Comparison of ENCODE assay signal across 20 mouse cellular contexts in the genomic region with DNA sequence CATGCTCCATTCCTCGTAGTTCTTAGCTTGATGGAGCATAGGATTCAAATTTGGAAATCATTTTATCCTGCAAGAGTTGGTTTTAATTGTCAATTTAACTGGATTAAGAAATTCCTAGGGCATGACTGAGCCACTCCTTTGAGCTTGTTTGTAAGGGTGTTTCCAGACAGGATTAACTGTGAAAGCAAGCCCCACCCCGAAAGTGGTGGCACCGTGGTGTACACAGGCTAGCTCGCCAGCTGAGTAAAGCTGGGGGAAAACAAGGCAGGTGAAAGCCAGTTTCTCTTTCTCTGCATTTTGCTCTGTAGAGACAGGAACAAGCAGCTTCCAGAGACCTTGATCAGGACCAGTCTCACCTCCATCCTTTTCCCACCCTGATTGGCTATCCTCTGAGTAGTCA.
DNase-seq lines count a peak whose midpoint lies in the region; ATAC-seq and TF ChIP-seq lines count a peak whose summit lies in the region.
"Had no signal": no experiment of that assay in that cellular context is flagged by ENCODE, and none has a peak within 500 bp of the region (broad histone marks: within the 10 kb centered on the region; RNA-seq: fewer than 3 reads in every experiment).

No protein-coding gene starts in this region.

- no peak for TF ChIP-seq EP300 in stomach, postnatal 0 days (optimal IDR thresholded peaks at IDR 0.05)

- H3K36me3 ChIP-seq in forebrain, embryonic 13.5 days (ENCODE audit: poor library complexity, severe bottlenecking) = no peaks in the 10 kb centered on the region
- no peaks in the 10 kb centered on the region for H3K36me3 ChIP-seq in forebrain, embryonic 12.5 days (replicated peaks)
- no peaks in the 10 kb centered on the region for H3K36me3 ChIP-seq in midbrain, embryonic 12.5 days
- no peaks in the 10 kb centered on the region for H3K36me3 ChIP-seq in midbrain, embryonic 15.5 days (replicated peaks)
- H3K36me3 ChIP-seq in embryonic facial prominence, embryonic 14.5 days (ENCODE audit: control insufficient read depth, insufficient read depth, low read length) = no peaks in the 10 kb centered on the region
- no peaks in the 10 kb centered on the region for H3K36me3 ChIP-seq in stomach, postnatal 0 days (ENCODE audit: control insufficient read depth, insufficient read depth, low read length)
- H3K36me3 ChIP-seq: embryonic facial prominence, embryonic 15.5 days; heart, embryonic 10.5 days; hindbrain, embryonic 13.5 days; intestine, embryonic 15.5 days had no signal

- TF ChIP-seq CTCF in stomach, postnatal 0 days (IDR thresholded peaks at IDR 0.05; ENCODE audit: low read depth) = no peak

- peak; percentile 44 for DNase-seq in embryonic facial prominence, embryonic 14.5 days (ENCODE audit: low spot score)
- peak; percentile 66 for DNase-seq in stomach, postnatal 0 days (ENCODE audit: low spot score)
- DNase-seq in left cerebral cortex, adult 11 months (ENCODE audit: low spot score) = no peak
- DNase-seq: adrenal gland, postnatal 10 days; cerebellum, adult 11-12 months; cerebellum, adult 9-10 months; cerebellum, postnatal 25 days; heart, adult 18-20 months; heart, postnatal 10 days; heart, postnatal 4 days; kidney, adult 18-20 months had no signal

- H3K9ac ChIP-seq in forebrain, embryonic 13.5 days = no peak overlapping the region
- no peak overlapping the region for H3K9ac ChIP-seq in forebrain, embryonic 12.5 days
- no peak overlapping the region for H3K9ac ChIP-seq in midbrain, embryonic 12.5 days (replicated peaks)
- no peak overlapping the region for H3K9ac ChIP-seq in midbrain, embryonic 15.5 days
- no peak overlapping the region for H3K9ac ChIP-seq in embryonic facial prominence, embryonic 14.5 days (ENCODE audit: low read depth, low read length)
- no peak overlapping the region for H3K9ac ChIP-seq in stomach, postnatal 0 days (ENCODE audit: low read length)
- H3K9ac ChIP-seq: embryonic facial prominence, embryonic 15.5 days; hindbrain, embryonic 13.5 days; intestine, embryonic 15.5 days had no signal

- H3K27ac ChIP-seq in forebrain, embryonic 13.5 days = no peak overlapping the region
- no peak overlapping the region for H3K27ac ChIP-seq in forebrain, embryonic 12.5 days
- H3K27ac ChIP-seq in midbrain, embryonic 12.5 days (replicated peaks) = no peak overlapping the region
- H3K27ac ChIP-seq in midbrain, embryonic 15.5 days = no peak overlapping the region
- H3K27ac ChIP-seq in embryonic facial prominence, embryonic 14.5 days (replicated peaks; ENCODE audit: low read depth, low read length) = no peak overlapping the region
- H3K27ac ChIP-seq in stomach, postnatal 0 days (replicated peaks) = no peak overlapping the region
- H3K27ac ChIP-seq: embryonic facial prominence, embryonic 15.5 days; heart, embryonic 10.5 days; hindbrain, embryonic 13.5 days; intestine, embryonic 15.5 days had no signal

- no peaks in the 10 kb centered on the region for H3K4me1 ChIP-seq in forebrain, embryonic 13.5 days
- peaks cover 7% of the 10 kb centered on the region; the same call in 1 of the 2 replicates for H3K4me1 ChIP-seq in forebrain, embryonic 12.5 days
- H3K4me1 ChIP-seq in midbrain, embryonic 12.5 days = peaks cover 5% of the 10 kb centered on the region; the same call in 1 of the 2 replicates
- no peaks in the 10 kb centered on the region for H3K4me1 ChIP-seq in midbrain, embryonic 15.5 days
- no peaks in the 10 kb centered on the region for H3K4me1 ChIP-seq in embryonic facial prominence, embryonic 14.5 days (ENCODE audit: control insufficient read depth, insufficient read depth, low read length)
- H3K4me1 ChIP-seq in stomach, postnatal 0 days (replicated peaks; ENCODE audit: control insufficient read depth, insufficient read depth) = no peaks in the 10 kb centered on the region
- H3K4me1 ChIP-seq: embryonic facial prominence, embryonic 15.5 days; hindbrain, embryonic 13.5 days; intestine, embryonic 15.5 days had no signal

- H3K4me3 ChIP-seq in forebrain, embryonic 13.5 days = no peak overlapping the region
- H3K4me3 ChIP-seq in forebrain, embryonic 12.5 days (replicated peaks) = no peak overlapping the region
- H3K4me3 ChIP-seq in midbrain, embryonic 12.5 days = no peak overlapping the region
- H3K4me3 ChIP-seq in midbrain, embryonic 15.5 days = no peak overlapping the region
- no peak overlapping the region for H3K4me3 ChIP-seq in embryonic facial prominence, embryonic 14.5 days (ENCODE audit: low read depth, low read length)
- no peak overlapping the region for H3K4me3 ChIP-seq in stomach, postnatal 0 days (ENCODE audit: low read depth, low read length)
- H3K4me3 ChIP-seq: embryonic facial prominence, embryonic 15.5 days; erythroblast, embryonic 14.5 days; heart, embryonic 10.5 days; hindbrain, embryonic 13.5 days; intestine, embryonic 15.5 days had no signal

- 4% methylated on average over 4 of the region's 4 CpGs for WGBS in forebrain, embryonic 13.5 days
- 6% methylated on average over 4 of the region's 4 CpGs for WGBS in forebrain, embryonic 12.5 days
- WGBS in midbrain, embryonic 12.5 days = 14% methylated on average over 4 of the region's 4 CpGs
- 12% methylated on average over 4 of the region's 4 CpGs for whole genome bisulfite sequencing in midbrain, embryonic 15.5 days
- 36% methylated on average over 4 of the region's 4 CpGs for WGBS in embryonic facial prominence, embryonic 14.5 days
- WGBS in stomach, postnatal 0 days = 50% methylated on average over 4 of the region's 4 CpGs

- no peak overlapping the region for H3K4me2 ChIP-seq in forebrain, embryonic 13.5 days
- H3K4me2 ChIP-seq in forebrain, embryonic 12.5 days = no peak overlapping the region
- H3K4me2 ChIP-seq in midbrain, embryonic 12.5 days (replicated peaks) = no peak overlapping the region
- H3K4me2 ChIP-seq in midbrain, embryonic 15.5 days = no peak overlapping the region
- no peak overlapping the region for H3K4me2 ChIP-seq in embryonic facial prominence, embryonic 14.5 days (ENCODE audit: low read depth, low read length)
- no peak overlapping the region for H3K4me2 ChIP-seq in stomach, postnatal 0 days (replicated peaks; ENCODE audit: low read depth)
- H3K4me2 ChIP-seq: embryonic facial prominence, embryonic 15.5 days; hindbrain, embryonic 13.5 days; intestine, embryonic 15.5 days had no signal

- H3K9me3 ChIP-seq in forebrain, embryonic 13.5 days (replicated peaks) = no peaks in the 10 kb centered on the region
- no peaks in the 10 kb centered on the region for H3K9me3 ChIP-seq in forebrain, embryonic 12.5 days
- no peaks in the 10 kb centered on the region for H3K9me3 ChIP-seq in midbrain, embryonic 12.5 days
- H3K9me3 ChIP-seq in midbrain, embryonic 15.5 days = no peaks in the 10 kb centered on the region
- H3K9me3 ChIP-seq in embryonic facial prominence, embryonic 14.5 days (ENCODE audit: control insufficient read depth, low read length) = no peaks in the 10 kb centered on the region
- H3K9me3 ChIP-seq in stomach, postnatal 0 days (ENCODE audit: control insufficient read depth, low read length) = no peaks in the 10 kb centered on the region
- H3K9me3 ChIP-seq: embryonic facial prominence, embryonic 15.5 days; heart, embryonic 10.5 days; hindbrain, embryonic 13.5 days; intestine, embryonic 15.5 days had no signal

- peak; percentile 8; the same call in 1 of the 2 replicates for ATAC-seq in forebrain, embryonic 13.5 days
- ATAC-seq in forebrain, embryonic 12.5 days (ENCODE audit: low FRiP score) = no peak
- peak; percentile 81 for ATAC-seq in midbrain, embryonic 12.5 days (ENCODE audit: low FRiP score, low read depth)
- ATAC-seq in midbrain, embryonic 15.5 days (replicated peaks) = no peak
- ATAC-seq in embryonic facial prominence, embryonic 14.5 days (ENCODE audit: low read depth) = peak; percentile 87; the same call in 1 of the 2 replicates
- peak; percentile 87 for ATAC-seq in stomach, postnatal 0 days (ENCODE audit: low FRiP score, low TSS enrichment)
- ATAC-seq: intestine, embryonic 15.5 days had no signal

- no peaks in the 10 kb centered on the region for H3K27me3 ChIP-seq in forebrain, embryonic 13.5 days
- no peaks in the 10 kb centered on the region for H3K27me3 ChIP-seq in forebrain, embryonic 12.5 days
- no peaks in the 10 kb centered on the region for H3K27me3 ChIP-seq in midbrain, embryonic 12.5 days
- no peaks in the 10 kb centered on the region for H3K27me3 ChIP-seq in midbrain, embryonic 15.5 days (replicated peaks)
- no peaks in the 10 kb centered on the region for H3K27me3 ChIP-seq in embryonic facial prominence, embryonic 14.5 days (replicated peaks; ENCODE audit: control insufficient read depth, insufficient read depth, low read length)
- H3K27me3 ChIP-seq in stomach, postnatal 0 days (ENCODE audit: control insufficient read depth, insufficient read depth, low read length) = no peaks in the 10 kb centered on the region
- H3K27me3 ChIP-seq: embryonic facial prominence, embryonic 15.5 days; hindbrain, embryonic 13.5 days; intestine, embryonic 15.5 days had no signal

Comparison
In these comparisons a context has a peak if more than half of its experiments do, and no peak if none do; other contexts are left out.
1. ATAC-seq: peak in forebrain, embryonic 13.5 days (single experiment), midbrain, embryonic 12.5 days (single experiment), embryonic facial prominence, embryonic 14.5 days (single experiment) and stomach, postnatal 0 days (single experiment); none in forebrain, embryonic 12.5 days (single experiment) and midbrain, embryonic 15.5 days (single experiment).